ENCODE assay signal across 26 mouse cellular contexts in genomic region chr3:154861921-154862320, GRCm38 (mm10).
DNase-seq lines count a peak whose midpoint lies in the region; ATAC-seq and TF ChIP-seq lines count a peak whose summit lies in the region.
"Had no signal": no experiment of that assay in that cellular context is flagged by ENCODE, and none has a peak within 500 bp of the region (broad histone marks: within the 10 kb centered on the region; RNA-seq: fewer than 3 reads in every experiment).

No protein-coding gene starts in this region.

- no peak overlapping the region for H3K27ac ChIP-seq in forebrain, embryonic 11.5 days (ENCODE audit: low read depth, low read length)
- no peak overlapping the region for H3K27ac ChIP-seq in forebrain, postnatal 0 days (ENCODE audit: low read depth, low read length)
- H3K27ac ChIP-seq in forebrain, embryonic 14.5 days (ENCODE audit: low read depth, low read length) = no peak overlapping the region
- H3K27ac ChIP-seq in forebrain, embryonic 16.5 days (ENCODE audit: low read length) = no peak overlapping the region
- H3K27ac ChIP-seq: embryonic facial prominence, embryonic 13.5 days; embryonic facial prominence, embryonic 15.5 days; forebrain, embryonic 10.5 days had no signal

- H3K36me3 ChIP-seq in forebrain, embryonic 11.5 days (ENCODE audit: control insufficient read depth, insufficient read depth, low read length) = no peaks in the 10 kb centered on the region
- H3K36me3 ChIP-seq in forebrain, postnatal 0 days (ENCODE audit: insufficient read depth) = no peaks in the 10 kb centered on the region
- no peaks in the 10 kb centered on the region for H3K36me3 ChIP-seq in forebrain, embryonic 14.5 days (ENCODE audit: control insufficient read depth, insufficient read depth, low read length)
- no peaks in the 10 kb centered on the region for H3K36me3 ChIP-seq in forebrain, embryonic 16.5 days (ENCODE audit: control insufficient read depth, insufficient read depth)
- H3K36me3 ChIP-seq: embryonic facial prominence, embryonic 13.5 days; embryonic facial prominence, embryonic 15.5 days; forebrain, embryonic 10.5 days; G1E had no signal

- no peaks in the 10 kb centered on the region for H3K4me1 ChIP-seq in forebrain, embryonic 11.5 days (replicated peaks; ENCODE audit: control insufficient read depth, insufficient read depth, low read length)
- H3K4me1 ChIP-seq in forebrain, postnatal 0 days (ENCODE audit: insufficient read depth) = no peaks in the 10 kb centered on the region
- H3K4me1 ChIP-seq in forebrain, embryonic 14.5 days (ENCODE audit: control insufficient read depth, insufficient read depth, low read length) = no peaks in the 10 kb centered on the region
- no peaks in the 10 kb centered on the region for H3K4me1 ChIP-seq in forebrain, embryonic 16.5 days (replicated peaks; ENCODE audit: control insufficient read depth, insufficient read depth, low read length)
- H3K4me1 ChIP-seq: embryonic facial prominence, embryonic 13.5 days; embryonic facial prominence, embryonic 15.5 days had no signal

- no peaks in the 10 kb centered on the region for H3K27me3 ChIP-seq in forebrain, embryonic 11.5 days (ENCODE audit: control insufficient read depth, insufficient read depth, low read length)
- no peaks in the 10 kb centered on the region for H3K27me3 ChIP-seq in forebrain, postnatal 0 days (ENCODE audit: insufficient read depth, low read length)
- no peaks in the 10 kb centered on the region for H3K27me3 ChIP-seq in forebrain, embryonic 14.5 days (replicated peaks; ENCODE audit: control insufficient read depth, insufficient read depth, low read length)
- no peaks in the 10 kb centered on the region for H3K27me3 ChIP-seq in forebrain, embryonic 16.5 days (replicated peaks; ENCODE audit: control insufficient read depth, insufficient read depth, low read length)
- H3K27me3 ChIP-seq: CH12.LX; embryonic facial prominence, embryonic 13.5 days; embryonic facial prominence, embryonic 15.5 days; Patski had no signal

- no peak overlapping the region for H3K9ac ChIP-seq in forebrain, embryonic 11.5 days (ENCODE audit: low read length)
- H3K9ac ChIP-seq in forebrain, postnatal 0 days = no peak overlapping the region
- no peak overlapping the region for H3K9ac ChIP-seq in forebrain, embryonic 14.5 days (ENCODE audit: low read length)
- H3K9ac ChIP-seq in forebrain, embryonic 16.5 days (replicated peaks; ENCODE audit: low read depth, low read length) = no peak overlapping the region
- H3K9ac ChIP-seq: embryonic facial prominence, embryonic 13.5 days; embryonic facial prominence, embryonic 15.5 days had no signal

- no peak overlapping the region for H3K4me3 ChIP-seq in forebrain, embryonic 11.5 days (ENCODE audit: low read depth, low read length)
- no peak overlapping the region for H3K4me3 ChIP-seq in forebrain, postnatal 0 days (ENCODE audit: low read depth, low read length)
- no peak overlapping the region for H3K4me3 ChIP-seq in forebrain, embryonic 14.5 days (ENCODE audit: low read depth, low read length)
- no peak overlapping the region for H3K4me3 ChIP-seq in forebrain, embryonic 16.5 days (replicated peaks; ENCODE audit: low read length)
- H3K4me3 ChIP-seq: embryonic facial prominence, embryonic 13.5 days; embryonic facial prominence, embryonic 15.5 days; erythroblast, embryonic 14.5 days; forebrain, embryonic 10.5 days had no signal

- WGBS in forebrain, embryonic 11.5 days = 47% methylated on average over 6 of the region's 6 CpGs
- WGBS in forebrain, postnatal 0 days = 23% methylated on average over 6 of the region's 6 CpGs
- 15% methylated on average over 6 of the region's 6 CpGs for WGBS in forebrain, embryonic 14.5 days
- 17% methylated on average over 6 of the region's 6 CpGs for WGBS in forebrain, embryonic 16.5 days

- no peaks in the 10 kb centered on the region for H3K9me3 ChIP-seq in forebrain, embryonic 11.5 days (ENCODE audit: control insufficient read depth, low read length)
- H3K9me3 ChIP-seq in forebrain, postnatal 0 days (ENCODE audit: low read length) = no peaks in the 10 kb centered on the region
- H3K9me3 ChIP-seq in forebrain, embryonic 14.5 days (replicated peaks; ENCODE audit: control insufficient read depth, low read length) = no peaks in the 10 kb centered on the region
- H3K9me3 ChIP-seq in forebrain, embryonic 16.5 days (ENCODE audit: control insufficient read depth, low read length) = no peaks in the 10 kb centered on the region
- H3K9me3 ChIP-seq: embryonic facial prominence, embryonic 13.5 days; embryonic facial prominence, embryonic 15.5 days; forebrain, embryonic 10.5 days had no signal

- ATAC-seq in forebrain, embryonic 11.5 days (replicated peaks; ENCODE audit: low FRiP score) = peak; percentile 66
- ATAC-seq in forebrain, postnatal 0 days = no peak
- ATAC-seq in forebrain, embryonic 14.5 days = peak; percentile 55; the same call in 1 of the 2 replicates
- no peak for ATAC-seq in forebrain, embryonic 16.5 days
- ATAC-seq: activated CD4-positive, CD25-positive, alpha-beta regulatory T cell, adult 4 months; CD4-positive, CD25-positive, alpha-beta regulatory T cell, adult 4 months; Patski had no signal

- H3K4me2 ChIP-seq in forebrain, embryonic 11.5 days (ENCODE audit: low read depth, low read length, severe bottlenecking) = no peak overlapping the region
- no peak overlapping the region for H3K4me2 ChIP-seq in forebrain, postnatal 0 days (ENCODE audit: low read depth)
- no peak overlapping the region for H3K4me2 ChIP-seq in forebrain, embryonic 14.5 days (ENCODE audit: low read length)
- no peak overlapping the region for H3K4me2 ChIP-seq in forebrain, embryonic 16.5 days (ENCODE audit: low read length)
- H3K4me2 ChIP-seq: embryonic facial prominence, embryonic 13.5 days; embryonic facial prominence, embryonic 15.5 days had no signal

- no peak for DNase-seq in forebrain, embryonic 11.5 days (ENCODE audit: low spot score)
- DNase-seq in forebrain, postnatal 0 days = no peak
- peak; percentile 15 for DNase-seq in forebrain, embryonic 14.5 days (ENCODE audit: low spot score)
- peak; percentile 49 for DNase-seq in retina, postnatal 1 day
- DNase-seq in retina, embryonic 14.5 days (ENCODE audit: low spot score) = no peak
- DNase-seq: adrenal gland, adult 8-10 months; adrenal gland, postnatal 14 days; adrenal gland, postnatal 36 days; B cell, adult 2 months; cerebellum, adult 11 months; cerebellum, adult 18-20 months; cerebellum, adult 8-10 months; cerebellum, adult 9-11 months; cerebellum, postnatal 14 days; cerebellum, postnatal 36 days; embryo, embryonic 11 days had no signal

- no peak for TF ChIP-seq CTCF in forebrain, postnatal 0 days (IDR thresholded peaks at IDR 0.05; ENCODE audit: low read depth)

Comparison
In these comparisons a context has a peak if more than half of its experiments do, and no peak if none do; other contexts are left out.
1. ATAC-seq: peak in forebrain, embryonic 11.5 days (single experiment) and forebrain, embryonic 14.5 days (single experiment); none in forebrain, postnatal 0 days (single experiment) and forebrain, embryonic 16.5 days (single experiment).
2. DNase-seq: peak in forebrain, embryonic 14.5 days (single experiment) and retina, postnatal 1 day (single experiment); none in forebrain, embryonic 11.5 days (single experiment), forebrain, postnatal 0 days (single experiment) and retina, embryonic 14.5 days (single experiment).